Mouse (Mus musculus): ENCODE results near the gene Glrb.

Glrb gene

GRCm38 (mm10) chr3:80913111-80913778, at the start of gene Glrb:
Glrb (minus strand) TSS chr3:80913660.
- ATAC-seq (ENCODE audit: low TSS enrichment): peak; percentile 94

GRCm38 (mm10) chr3:80959965-80960364, 46.5 kb upstream of the Glrb start:
- peak; percentile 92 for ATAC-seq (ENCODE audit: low TSS enrichment)

- ATAC-seq (ENCODE audit: low TSS enrichment): peak; percentile 93
Measured at GRCm38 (mm10) chr3:80958591-80958990, 45.1 kb upstream of the Glrb start.

- ATAC-seq (ENCODE audit: low TSS enrichment): peak; percentile 56
Measured at GRCm38 (mm10) chr3:80913779-80914284, 372 bp upstream of the Glrb start.

GRCm38 (mm10) chr3:80894745-80895480, 18.5 kb downstream of the Glrb start:
- ATAC-seq (ENCODE audit: low TSS enrichment): peak; percentile 20

GRCm38 (mm10) chr3:80894328-80894727, 19.1 kb downstream of the Glrb start:
- no peak for ATAC-seq (ENCODE audit: low TSS enrichment)

- peak; percentile 39 for ATAC-seq (ENCODE audit: low TSS enrichment)
Measured at GRCm38 (mm10) chr3:80893055-80893690, 20.3 kb downstream of the Glrb start.

- ATAC-seq (ENCODE audit: low TSS enrichment): no peak
Measured at GRCm38 (mm10) chr3:80891087-80891486, 22.4 kb downstream of the Glrb start.

GRCm38 (mm10) chr3:80885174-80885573, 28.3 kb downstream of the Glrb start:
- ATAC-seq (ENCODE audit: low TSS enrichment): no peak

GRCm38 (mm10) chr3:80883601-80884000, 29.9 kb downstream of the Glrb start:
- no peak for ATAC-seq (ENCODE audit: low TSS enrichment)

GRCm38 (mm10) chr3:80880660-80881293, 32.7 kb downstream of the Glrb start:
- ATAC-seq (ENCODE audit: low TSS enrichment): no peak

- ATAC-seq (ENCODE audit: low TSS enrichment): peak; percentile 57
Measured at GRCm38 (mm10) chr3:80878571-80878970, 34.9 kb downstream of the Glrb start.

- ATAC-seq (ENCODE audit: low TSS enrichment): no peak
Measured at GRCm38 (mm10) chr3:80874690-80875353, 38.6 kb downstream of the Glrb start.

GRCm38 (mm10) chr3:80874081-80874480, 39.4 kb downstream of the Glrb start:
- ATAC-seq (ENCODE audit: low TSS enrichment): no peak

GRCm38 (mm10) chr3:80871472-80872171, 41.8 kb downstream of the Glrb start:
- no peak for ATAC-seq (ENCODE audit: low TSS enrichment)

- peak; percentile 99 for ATAC-seq (ENCODE audit: low TSS enrichment)
Measured at GRCm38 (mm10) chr3:80867328-80867727, 46.1 kb downstream of the Glrb start.

GRCm38 (mm10) chr3:80852912-80853507, 60.5 kb downstream of the Glrb start:
- no peak for ATAC-seq (ENCODE audit: low TSS enrichment)

GRCm38 (mm10) chr3:80850947-80851346, 62.5 kb downstream of the Glrb start:
- peak; percentile 69 for ATAC-seq (ENCODE audit: low TSS enrichment)

- ATAC-seq (ENCODE audit: low TSS enrichment): peak; percentile 77
Measured at GRCm38 (mm10) chr3:80845634-80846033, 67.8 kb downstream of the Glrb start.

GRCm38 (mm10) chr3:80839845-80840244, 73.6 kb downstream of the Glrb start:
- no peak for ATAC-seq (ENCODE audit: low TSS enrichment)
